Mouse (Mus musculus): Measurements from ENCODE around the gene Wnt10a. TPM values are rescaled to one million over a fixed set of nuclear protein-coding genes. Genes with fewer than 3 reads are reported as not detected.
A peak's percentile ranks its signal among the peaks of the same experiment; 100 is the strongest.
"Not testable (repeated sequence)": the region's sequence is repeated elsewhere in the genome, so short reads cannot be mapped to it uniquely, and the experiment has no call there.

Gene Wnt10a
- polyA plus RNA-seq, 1 experiment from 2014 or later: 0.35 TPM

DNA sequence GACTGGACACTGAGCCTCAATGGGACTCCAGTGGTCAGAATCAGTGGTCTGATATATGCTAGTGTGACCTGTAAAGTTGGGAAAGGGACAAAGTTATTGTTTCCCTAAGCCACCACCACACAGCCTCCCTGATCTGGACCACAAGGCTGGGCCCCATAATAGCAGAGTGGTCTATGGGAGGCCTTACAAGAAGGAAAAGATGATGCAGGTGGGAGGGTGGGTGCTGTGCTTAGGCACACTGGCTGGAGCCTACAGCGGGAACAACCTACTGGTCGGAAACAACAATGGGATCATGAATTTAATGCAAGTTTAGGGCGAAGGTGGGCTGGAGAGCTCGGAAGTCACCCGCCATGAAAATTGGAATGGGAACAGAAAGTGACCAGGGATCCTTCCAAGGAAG lies 14.5 kb downstream of the Wnt10a start:
- H3K4me1 ChIP-seq (replicated peaks): peaks cover 58% of the 10 kb centered on the region
- no peaks in the 10 kb centered on the region for H3K36me3 ChIP-seq
- no peaks in the 10 kb centered on the region for H3K9me3 ChIP-seq
- no peak overlapping the region for H3K9ac ChIP-seq (replicated peaks)
- no peak for ATAC-seq
- peaks cover 79% of the 10 kb centered on the region for H3K27me3 ChIP-seq
- 8% methylated on average over 5 of the region's 5 CpGs for WGBS
- no peak overlapping the region for H3K4me3 ChIP-seq (replicated peaks)
- no peak overlapping the region for H3K27ac ChIP-seq
- H3K4me2 ChIP-seq (replicated peaks): peak overlapping the region; percentile 65; the same call in 1 of the 2 replicates

DNA sequence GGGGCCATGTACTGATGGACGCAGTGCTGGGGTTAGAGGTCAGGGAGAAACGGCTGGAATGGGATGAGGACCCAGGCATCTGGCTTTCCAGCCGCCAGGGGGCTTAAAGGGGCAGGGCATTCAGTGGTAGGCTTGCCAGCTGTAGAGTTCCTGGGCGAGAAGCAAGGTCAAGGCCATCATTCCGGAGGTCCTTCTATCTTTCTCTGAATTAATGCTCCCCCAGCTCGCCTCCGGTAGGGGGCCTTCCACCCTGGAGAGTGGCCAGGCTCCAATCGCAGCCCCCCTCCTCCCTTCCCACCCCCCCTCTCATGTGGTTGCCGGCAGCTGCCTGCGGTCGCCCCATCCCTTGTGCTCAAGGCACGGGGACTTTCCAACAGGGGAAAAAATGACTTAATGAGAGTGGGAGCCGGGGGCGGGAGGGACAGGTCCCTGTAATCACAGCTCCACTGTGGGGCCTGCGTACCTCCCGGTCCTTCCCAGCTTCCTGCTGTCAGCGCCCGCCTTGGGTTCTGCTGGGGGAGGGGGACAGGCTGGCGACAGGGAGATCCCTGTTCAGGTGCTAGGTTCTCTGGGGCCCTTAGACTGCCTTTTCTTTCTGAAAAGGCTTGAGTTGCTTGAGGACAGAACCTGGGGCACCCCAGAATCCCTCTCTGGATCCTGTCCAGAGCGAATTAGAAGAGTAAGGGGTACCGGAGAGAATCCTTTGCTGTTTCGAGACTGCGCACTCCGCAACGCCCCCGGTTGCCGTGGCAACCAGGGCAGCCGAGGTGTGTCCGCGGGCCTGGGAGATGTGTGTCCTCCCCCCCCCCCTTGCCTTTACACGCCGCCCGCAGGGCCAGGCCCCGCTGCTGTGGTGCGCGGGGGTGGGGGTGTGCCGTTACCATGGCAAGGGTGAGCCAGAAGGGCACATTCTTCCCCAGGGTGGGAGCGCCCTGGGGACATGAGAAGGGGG lies 15.3 kb downstream of the Wnt10a start:
- H3K27ac ChIP-seq: peak overlapping the region; percentile 62
- no peaks in the 10 kb centered on the region for H3K36me3 ChIP-seq
- H3K9ac ChIP-seq (replicated peaks): peak overlapping the region; percentile 55
- no peaks in the 10 kb centered on the region for H3K9me3 ChIP-seq
- WGBS: under 1% methylated on average over 38 of the region's 38 CpGs
- peaks cover 56% of the 10 kb centered on the region for H3K4me1 ChIP-seq (replicated peaks)
- peaks cover 72% of the 10 kb centered on the region for H3K27me3 ChIP-seq
- ATAC-seq: peak; percentile 43
- H3K4me2 ChIP-seq (replicated peaks): peak overlapping the region; percentile 65
- H3K4me3 ChIP-seq (replicated peaks): peak overlapping the region; percentile 36

GRCm38 (mm10) chr1:74807551-74808071 lies 16.3 kb downstream of the Wnt10a start:
- Histone ChIP-seq H3K9ac (replicated peaks) (no peak overlapping the region), H3K4me1 (replicated peaks) (peaks cover 54% of the 10 kb centered on the region), H3K9me3 (no peaks in the 10 kb centered on the region), H3K4me2 (replicated peaks) (peak overlapping the region; percentile 65), H3K36me3 (no peaks in the 10 kb centered on the region), H3K4me3 (replicated peaks) (peak overlapping the region; percentile 36), H3K27ac (0 out of 2 replicates have a peak overlapping the region, but pooled peaks have one; percentile 44), H3K27me3 (peaks cover 62% of the 10 kb centered on the region)
- 3% methylated on average over 23 of the region's 23 CpGs for WGBS
- ATAC-seq: peak; percentile 31

DNA sequence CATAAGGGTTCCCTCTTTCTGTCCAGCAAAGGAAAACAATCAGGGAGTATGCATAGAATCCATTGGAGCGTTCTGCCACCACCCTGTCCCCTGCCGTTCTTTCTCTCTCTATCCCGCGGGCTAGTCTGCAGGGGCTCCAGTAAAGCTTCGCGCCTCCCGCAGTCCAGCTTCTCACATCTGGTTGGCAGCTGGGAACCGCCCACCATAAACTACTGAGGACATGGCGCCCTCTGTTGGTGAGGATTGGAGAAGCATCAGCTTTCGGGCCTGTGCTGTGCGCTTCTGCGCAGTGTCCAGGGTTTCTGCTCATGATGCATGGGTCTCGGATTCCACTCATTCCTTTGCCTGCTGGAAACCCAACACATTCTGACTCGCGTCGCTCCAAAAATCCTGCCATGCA lies 16.8 kb downstream of the Wnt10a start:
- Histone ChIP-seq H3K9ac (replicated peaks) (no peak overlapping the region), H3K27me3 (peaks cover 58% of the 10 kb centered on the region)
- WGBS: 0% methylated on average over 16 of the region's 16 CpGs

DNA sequence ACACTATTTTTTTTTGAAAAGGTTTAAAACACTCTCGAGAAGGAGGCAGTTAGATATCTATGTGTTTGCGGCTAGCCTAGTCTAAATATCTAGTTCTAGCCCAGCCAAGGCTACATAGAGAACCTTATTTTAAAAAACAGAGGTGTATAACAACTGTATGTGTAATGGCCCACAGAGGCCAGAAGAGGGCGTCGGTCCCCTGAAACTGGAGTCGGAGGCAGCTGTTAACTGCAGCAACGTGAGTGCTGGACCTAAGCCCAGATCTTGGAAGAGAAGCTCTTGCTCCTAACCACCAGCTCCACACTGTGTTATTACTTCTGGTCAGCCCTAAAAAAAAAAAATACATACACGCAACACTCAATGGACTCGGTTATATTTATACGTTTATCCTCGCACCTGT lies 17.7 kb downstream of the Wnt10a start:
- 67% methylated on average over 10 of the region's 10 CpGs for WGBS
- Histone ChIP-seq H3K4me3 (replicated peaks) (no peak overlapping the region), H3K9ac (replicated peaks) (no peak overlapping the region), H3K27me3 (peaks cover 56% of the 10 kb centered on the region), H3K4me2 (replicated peaks) (no peak overlapping the region), H3K4me1 (replicated peaks) (peaks cover 40% of the 10 kb centered on the region), H3K9me3 (no peaks in the 10 kb centered on the region), H3K27ac (no peak overlapping the region), H3K36me3 (no peaks in the 10 kb centered on the region)
- no peak for ATAC-seq

More for the DNA sequence above, 16.8 kb downstream of the Wnt10a start:
- peak overlapping the region; percentile 36; the same call in 1 of the 2 replicates for H3K4me3 ChIP-seq (replicated peaks)
- peaks cover 49% of the 10 kb centered on the region for H3K4me1 ChIP-seq (replicated peaks)
- peak; percentile 73 for ATAC-seq
- H3K27ac ChIP-seq: no peak overlapping the region
- H3K9me3 ChIP-seq: no peaks in the 10 kb centered on the region
- H3K4me2 ChIP-seq (replicated peaks): peak overlapping the region; percentile 65
- H3K36me3 ChIP-seq: no peaks in the 10 kb centered on the region

DNA sequence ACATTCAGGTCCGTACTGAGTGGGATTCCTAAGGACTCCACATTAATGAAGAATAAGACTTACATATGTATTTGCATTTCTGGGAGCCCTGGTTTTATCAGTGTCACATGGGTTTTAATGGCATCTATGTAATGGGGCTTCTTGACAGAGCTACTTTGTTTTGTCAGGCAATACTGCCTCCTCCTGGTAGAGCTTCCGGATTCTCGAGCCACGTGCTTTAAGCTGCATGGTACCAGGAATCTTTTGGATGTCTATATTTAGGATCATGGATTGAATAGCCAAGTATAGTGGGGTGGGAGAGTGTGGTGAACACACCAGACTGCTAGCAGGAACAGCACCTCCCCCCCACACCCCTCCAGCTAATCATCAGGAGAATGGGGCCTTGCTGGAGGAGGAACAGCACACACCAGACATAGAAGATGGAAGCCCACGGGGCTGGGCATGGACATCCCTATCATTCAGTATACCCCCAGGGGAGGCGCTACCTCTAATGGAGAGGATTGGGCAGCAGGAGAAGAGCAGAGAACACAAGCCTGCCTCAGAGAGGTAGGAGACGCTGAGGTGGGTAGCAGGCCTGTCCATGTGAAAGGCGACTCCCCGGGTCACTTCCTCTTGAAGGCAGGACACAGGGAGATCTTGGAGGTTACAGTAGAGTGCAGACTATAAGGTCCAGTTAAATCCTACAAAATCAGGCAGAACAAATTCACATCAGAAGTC lies 23.8 kb downstream of the Wnt10a start:
- no peak overlapping the region for H3K4me3 ChIP-seq (replicated peaks)
- H3K27ac ChIP-seq: no peak overlapping the region
- 77% methylated on average over 9 of the region's 9 CpGs for WGBS
- no peak overlapping the region for H3K4me2 ChIP-seq (replicated peaks)
- H3K36me3 ChIP-seq: no peaks in the 10 kb centered on the region
- ATAC-seq: no peak
- H3K9me3 ChIP-seq: no peaks in the 10 kb centered on the region
- H3K27me3 ChIP-seq: peaks cover 8% of the 10 kb centered on the region; the same call in 1 of the 2 replicates
- H3K4me1 ChIP-seq (replicated peaks): peaks cover 9% of the 10 kb centered on the region
- no peak overlapping the region for H3K9ac ChIP-seq (replicated peaks)

- WGBS: 86% methylated on average over 6 of the region's 6 CpGs
- H3K9ac ChIP-seq (replicated peaks); H3K9me3 ChIP-seq; H3K4me1 ChIP-seq (replicated peaks); H3K27ac ChIP-seq; H3K4me2 ChIP-seq (replicated peaks); H3K27me3 ChIP-seq; H3K4me3 ChIP-seq (replicated peaks); ATAC-seq; H3K36me3 ChIP-seq: not testable (repeated sequence)
These were observed 24.6 kb downstream of the Wnt10a start for GRCm38 (mm10) chr1:74815965-74816364.

DNA sequence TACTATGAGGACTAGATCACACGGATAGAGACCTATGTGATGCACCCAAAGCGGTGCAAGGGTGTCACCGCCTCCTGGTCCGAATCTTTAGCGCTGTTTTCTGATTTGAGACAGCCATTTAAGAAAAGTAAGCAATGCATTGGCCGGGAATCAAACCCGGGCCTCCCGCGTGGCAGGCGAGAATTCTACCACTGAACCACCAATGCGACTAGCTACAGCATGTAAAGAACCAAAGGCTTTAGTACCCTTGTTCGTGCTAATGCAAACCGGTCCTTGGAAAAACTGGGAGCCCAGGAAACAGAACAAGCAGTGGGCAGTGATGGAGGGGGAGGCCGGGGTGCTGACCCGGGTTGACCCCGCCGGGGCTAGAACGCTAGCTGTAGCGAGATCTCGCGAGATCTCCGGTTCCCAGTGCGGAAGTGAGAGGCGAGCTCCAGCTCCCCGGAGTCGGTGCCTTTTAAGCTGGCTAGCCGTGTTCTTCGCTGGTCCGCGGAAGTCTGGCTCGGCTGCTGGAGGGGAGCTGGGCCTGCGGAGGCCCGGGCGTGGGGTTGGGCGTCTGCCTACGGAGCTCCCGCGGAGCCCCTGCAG lies 25.4 kb downstream of the Wnt10a start:
- H3K9ac ChIP-seq (replicated peaks): peak overlapping the region; percentile 85
- H3K9me3 ChIP-seq: no peaks in the 10 kb centered on the region
- H3K4me2 ChIP-seq (replicated peaks): peak overlapping the region; percentile 66
- H3K4me3 ChIP-seq (replicated peaks): peak overlapping the region; percentile 71
- H3K36me3 ChIP-seq: no peaks in the 10 kb centered on the region
- peaks cover 9% of the 10 kb centered on the region for H3K4me1 ChIP-seq (replicated peaks)
- H3K27ac ChIP-seq: peak overlapping the region; percentile 95
- WGBS: 5% methylated on average over 38 of the region's 38 CpGs
- ATAC-seq: peak; percentile 92
- H3K27me3 ChIP-seq: 0 out of 2 replicates have a peak, but pooled peaks cover 8% of the 10 kb centered on the region

DNA sequence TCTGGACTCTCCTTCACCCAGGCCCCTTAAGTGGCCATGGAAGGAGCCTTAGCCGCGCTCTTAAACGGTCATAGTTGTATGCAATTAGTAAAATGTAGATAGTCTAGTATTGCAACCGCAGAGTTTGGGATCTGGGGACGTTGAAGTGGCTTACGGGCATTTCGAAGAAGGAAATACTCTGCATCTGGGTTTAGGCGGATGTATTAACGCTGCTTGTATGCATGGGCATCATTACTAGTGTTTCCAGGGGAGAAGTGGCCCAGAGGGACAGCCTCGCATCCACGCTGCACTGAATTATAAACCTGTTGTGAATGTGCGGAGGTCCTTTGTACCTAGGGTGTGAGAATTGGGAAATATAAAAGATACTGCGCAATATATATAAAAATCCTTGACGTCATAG lies 25.9 kb downstream of the Wnt10a start:
- peak; percentile 40 for ATAC-seq
- 12% methylated on average over 14 of the region's 14 CpGs for WGBS
- Histone ChIP-seq H3K27me3 (0 out of 2 replicates have a peak, but pooled peaks cover 8% of the 10 kb centered on the region), H3K9me3 (no peaks in the 10 kb centered on the region), H3K4me3 (replicated peaks) (peak overlapping the region; percentile 71), H3K4me2 (replicated peaks) (peak overlapping the region; percentile 66), H3K4me1 (replicated peaks) (peaks cover 9% of the 10 kb centered on the region), H3K27ac (peak overlapping the region; percentile 95), H3K9ac (replicated peaks) (peak overlapping the region; percentile 85), H3K36me3 (no peaks in the 10 kb centered on the region)

DNA sequence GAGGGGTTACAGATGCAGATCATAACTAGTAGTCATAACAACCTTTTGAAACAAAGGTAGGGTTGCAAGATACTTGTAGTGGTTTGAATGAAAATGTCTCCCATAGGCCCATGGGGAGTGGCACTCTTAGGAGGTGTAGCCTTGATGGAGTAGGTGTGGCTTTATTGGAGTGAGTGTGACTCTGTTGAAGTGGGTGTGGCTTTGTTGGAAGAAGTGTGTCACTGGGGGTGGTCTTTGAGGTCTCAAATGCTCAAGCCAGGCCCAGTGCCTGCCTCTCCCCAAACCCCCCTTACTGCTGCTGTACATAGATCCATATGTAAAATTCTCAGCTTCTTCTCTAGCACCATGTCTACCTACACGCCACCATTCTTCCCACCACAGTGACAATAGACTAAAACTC lies 27.2 kb downstream of the Wnt10a start:
- peaks cover 9% of the 10 kb centered on the region for H3K4me1 ChIP-seq (replicated peaks)
- no peak for ATAC-seq
- no peaks in the 10 kb centered on the region for H3K9me3 ChIP-seq
- 94% methylated on average over 1 of the region's 1 CpGs for WGBS
- H3K4me2 ChIP-seq (replicated peaks): no peak overlapping the region
- H3K36me3 ChIP-seq: no peaks in the 10 kb centered on the region
- no peak overlapping the region for H3K27ac ChIP-seq
- H3K4me3 ChIP-seq (replicated peaks): no peak overlapping the region
- H3K27me3 ChIP-seq: 0 out of 2 replicates have a peak, but pooled peaks cover 3% of the 10 kb centered on the region
- no peak overlapping the region for H3K9ac ChIP-seq (replicated peaks)

DNA sequence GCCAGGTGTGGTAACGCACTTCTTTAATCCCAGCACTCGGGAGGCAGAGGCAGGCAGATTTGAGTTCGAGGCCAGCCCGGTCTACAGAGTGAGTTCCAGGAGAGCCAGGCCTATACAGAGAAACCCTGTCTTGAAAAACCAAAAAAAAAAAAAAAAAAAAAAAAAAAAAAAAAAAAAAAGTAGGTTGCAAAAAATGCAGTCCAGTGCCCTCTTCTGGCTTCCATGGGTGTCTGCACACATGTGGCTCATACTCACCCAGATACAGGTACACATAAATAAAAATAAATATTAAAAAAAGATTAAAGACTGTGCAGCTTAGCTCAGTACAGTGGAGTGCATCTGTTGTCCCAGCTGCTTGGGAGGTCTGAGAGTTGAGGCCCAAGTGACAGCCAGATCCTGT lies 32.3 kb downstream of the Wnt10a start:
- not testable (repeated sequence) for H3K27ac ChIP-seq; H3K9ac ChIP-seq (replicated peaks); H3K27me3 ChIP-seq; ATAC-seq; H3K36me3 ChIP-seq; H3K4me3 ChIP-seq (replicated peaks); H3K4me2 ChIP-seq (replicated peaks); H3K9me3 ChIP-seq
- peaks cover 13% of the 10 kb centered on the region for H3K4me1 ChIP-seq (replicated peaks)
- 92% methylated on average over 4 of the region's 4 CpGs for WGBS

Measured in midbrain, embryonic 13.5 days (tissue).